Mouse (Mus musculus) lung, embryonic 15.5 days (tissue): ENCODE data around the gene Trnau1ap. TPM values are rescaled to one million over a fixed set of nuclear protein-coding genes. Genes with fewer than 3 reads are reported as not detected.

Experiments used
- ATAC-seq: fragments of 200-750 bp; cut with Nextera tagmentation; 2 replicates; pipeline ENCODE4 v1.8.0; 2017; ENCODE audit warnings: moderate number of reproducible peaks, borderline replicate concordance; ENCODE audit not compliant: low FRiP score, low TSS enrichment; ENCODE audit errors: extremely low read depth
- H3K27ac ChIP-seq: fragments of 300-500 bp; sonication (generic); 2 replicates; pipeline ENCODE4 v1.5.1; 2015; ENCODE audit warnings: moderate library complexity, mild to moderate bottlenecking, inconsistent platforms
- H3K27me3 ChIP-seq: fragments of 300-500 bp; sonication (generic); 2 replicates; pipeline ENCODE4 v1.6.1; 2015; ENCODE audit warnings: inconsistent platforms
- H3K36me3 ChIP-seq: fragments of 300-500 bp; sonication (generic); 2 replicates; pipeline ENCODE4 v1.6.1; 2015; ENCODE audit warnings: inconsistent platforms
- H3K4me1 ChIP-seq: fragments of 300-500 bp; sonication (generic); 2 replicates; pipeline ENCODE4 v1.6.1; 2015; ENCODE audit warnings: inconsistent platforms
- H3K4me2 ChIP-seq: fragments of 300-500 bp; sonication (generic); 2 replicates; pipeline ENCODE4 v1.6.1; 2015; ENCODE audit warnings: inconsistent platforms, mild to moderate bottlenecking, moderate library complexity
- H3K4me3 ChIP-seq: fragments of 300-500 bp; sonication (generic); 2 replicates; pipeline ENCODE4 v1.5.1; 2015; ENCODE audit warnings: mild to moderate bottlenecking, inconsistent platforms
- H3K9ac ChIP-seq: fragments of 300-500 bp; sonication (generic); 2 replicates; pipeline ENCODE4 v1.6.1; 2015; ENCODE audit warnings: inconsistent platforms
- H3K9me3 ChIP-seq: fragments of 300-500 bp; sonication (generic); 2 replicates; pipeline ENCODE4 v1.6.1; 2016; ENCODE audit warnings: inconsistent platforms
- WGBS: fragments of 180-500 bp; shearing (Covaris S2); methylation state at CpG from one replicate; pipeline ENCODE4 v1.1.7; 2015; 5-methylcytosine and 5-hydroxymethylcytosine counted together
- polyA plus RNA-seq: library from polyadenylated mRNA; unstranded; fragments of >200 nt; fragmentation: Nextera tagmentation; extraction: Ambion mirVana; gene quantifications from 2 replicates; pipeline ENCODE4 v1.2.1, GENCODE M21; 2015

The Trnau1ap gene
- 67.2 and 75.0 TPM in 2 replicates for polyA plus RNA-seq

DNA sequence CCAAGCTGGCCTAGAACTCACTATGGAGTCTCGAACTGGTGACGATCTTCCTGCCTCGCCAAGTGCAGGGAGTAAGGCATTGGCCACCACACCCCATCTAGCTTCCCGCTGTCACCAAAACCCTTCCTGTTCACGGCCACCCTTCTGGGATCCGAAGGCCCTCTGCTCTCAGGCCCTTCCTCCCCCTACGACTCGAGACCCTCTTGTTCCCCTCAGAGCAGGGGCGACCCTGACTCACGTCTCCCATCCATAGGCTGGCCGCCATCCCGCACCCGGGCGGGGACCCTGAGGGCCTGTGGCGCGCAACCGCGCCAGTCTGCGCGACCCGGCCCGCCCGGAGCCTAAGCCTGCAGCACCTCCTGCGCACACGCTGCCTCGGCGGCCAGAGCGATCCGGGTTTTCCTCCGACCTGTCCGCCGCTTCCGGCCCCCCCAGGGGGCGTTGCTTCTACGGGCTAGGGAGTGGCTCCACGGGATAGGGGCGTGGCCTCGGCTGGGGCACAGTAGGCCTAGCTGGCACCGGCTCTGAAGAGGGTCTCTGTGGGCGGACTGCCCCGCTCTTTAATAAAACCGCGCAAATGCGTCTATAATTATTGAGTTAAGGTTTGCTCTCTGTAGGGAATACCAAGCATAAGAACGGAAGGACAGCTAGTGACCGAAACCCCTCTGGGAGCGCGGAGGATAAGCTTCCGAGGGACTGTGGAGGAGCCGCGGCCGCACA, at the start of gene Trnau1ap:
TSS of gene Trnau1ap (minus strand) at position 424 of the 720 bp plus-strand sequence.
- peak within 1 kb of the TSS; percentile 81 for H3K4me3 ChIP-seq
- peaks cover 41% of the 10 kb centered on the region for H3K36me3 ChIP-seq
- WGBS = under 1% methylated on average over 51 of the region's 52 CpGs

DNA sequence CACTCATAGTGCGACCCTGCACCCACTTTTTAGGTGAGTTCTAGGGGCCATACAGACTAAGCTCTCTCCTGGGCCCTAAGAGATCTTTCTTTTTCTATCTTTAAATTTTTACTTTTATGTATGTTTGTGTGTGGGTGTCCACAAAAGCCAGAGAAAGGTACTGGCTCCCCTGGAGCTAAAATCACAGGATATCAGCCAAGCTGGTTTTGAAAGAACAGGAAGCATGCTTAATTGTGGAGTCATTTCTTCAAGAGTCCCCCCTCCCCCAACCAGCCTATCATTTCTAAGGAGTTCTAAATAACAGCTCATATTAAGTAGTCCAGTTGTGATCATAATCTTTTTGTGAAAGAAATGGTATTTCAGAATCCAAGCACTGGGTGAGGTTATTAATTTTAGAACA, 44.5 kb upstream of the Trnau1ap start:
- no peak overlapping the region for H3K4me3 ChIP-seq
- H3K4me1 ChIP-seq = no peaks in the 10 kb centered on the region
- H3K9ac ChIP-seq = no peak overlapping the region
- 93% methylated on average over 1 of the region's 1 CpGs for WGBS
- no peaks in the 10 kb centered on the region for H3K27me3 ChIP-seq
- no peak for ATAC-seq
- H3K4me2 ChIP-seq = no peak overlapping the region
- H3K9me3 ChIP-seq = no peaks in the 10 kb centered on the region
- peaks cover 60% of the 10 kb centered on the region for H3K36me3 ChIP-seq
- no peak overlapping the region for H3K27ac ChIP-seq

More for the DNA sequence above, at the start of gene Trnau1ap:
- Histone ChIP-seq H3K4me2 (peak within 1 kb of the TSS; percentile 78), H3K27ac (peak within 1 kb of the TSS; percentile 95), H3K27me3 (no peaks in the 10 kb centered on the region), H3K4me1 (peaks cover 9% of the 10 kb centered on the region), H3K9ac (peak within 1 kb of the TSS; percentile 97), H3K9me3 (no peaks in the 10 kb centered on the region)
- peak; percentile 97 for ATAC-seq

DNA sequence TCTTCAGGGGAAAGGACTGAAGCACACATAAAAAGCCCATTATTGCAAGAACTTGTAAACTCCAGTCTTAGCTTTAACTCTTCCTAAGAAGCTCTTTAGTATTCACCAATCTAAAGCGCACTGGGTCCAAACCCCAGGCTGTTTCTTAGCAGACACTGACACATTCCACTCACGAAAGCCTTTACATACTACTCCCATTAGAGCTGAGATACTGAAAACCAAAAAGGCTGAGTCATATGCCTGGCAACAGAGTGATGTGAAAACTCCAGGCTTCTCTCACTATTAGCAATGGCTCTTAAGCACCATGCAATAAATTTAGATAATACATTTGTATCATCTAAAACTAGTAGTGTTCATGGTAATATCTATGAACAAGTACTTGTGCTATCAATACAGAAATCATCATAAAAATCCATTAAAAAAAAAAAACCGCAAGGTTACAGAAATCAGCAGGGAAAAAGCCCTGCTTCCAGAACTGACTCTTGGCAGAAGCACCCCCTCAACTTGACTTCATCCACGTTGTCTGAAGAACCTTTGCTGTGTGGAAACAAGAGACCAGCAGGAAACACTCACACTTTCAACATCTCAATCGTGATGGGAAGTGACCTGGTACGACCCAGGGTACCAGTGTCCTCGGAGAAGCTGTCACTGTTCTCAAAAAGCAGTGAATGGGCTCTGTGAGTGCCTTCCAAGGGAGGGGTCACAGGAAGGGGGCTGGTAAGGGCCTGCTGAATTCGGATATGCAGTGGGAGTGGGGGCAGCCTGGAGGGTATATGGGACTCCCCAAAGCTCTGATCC, 40.8 kb upstream of the Trnau1ap start:
- H3K27ac ChIP-seq = no peak overlapping the region
- WGBS = 70% methylated on average over 8 of the region's 8 CpGs

DNA sequence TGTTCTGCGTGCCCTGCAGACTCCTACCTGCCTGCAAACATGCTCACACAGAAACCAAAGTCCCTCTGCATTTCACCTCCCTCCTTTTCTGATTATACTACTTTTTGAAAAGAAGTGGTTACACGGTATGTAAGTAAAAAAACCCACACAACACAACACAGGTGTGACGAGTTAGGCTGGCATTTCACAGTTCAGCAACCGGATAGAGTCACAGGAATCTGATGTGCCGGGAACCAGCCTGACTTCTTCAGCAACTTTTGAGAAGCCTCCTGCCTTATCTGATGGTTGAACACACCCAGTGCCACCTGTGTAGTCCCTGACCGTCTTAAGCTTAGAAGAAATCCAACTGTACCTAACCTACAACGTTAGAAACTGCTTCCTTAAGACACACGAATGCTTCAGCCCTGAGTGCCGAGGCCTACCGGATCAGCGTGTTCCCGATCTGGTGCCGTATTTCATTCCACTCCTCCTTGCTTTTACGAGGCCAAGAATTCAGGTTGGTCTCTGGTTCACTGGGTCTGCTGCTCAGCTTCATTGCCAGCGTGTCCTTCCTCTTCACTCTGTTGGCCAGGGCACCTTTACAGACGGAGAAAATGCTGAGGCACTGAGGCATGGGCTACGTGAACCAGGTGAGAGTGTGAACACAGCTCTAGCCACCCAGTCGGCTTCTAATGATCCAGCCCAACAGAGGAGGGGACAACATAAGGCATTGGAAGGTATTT, 38.3 kb upstream of the Trnau1ap start:
- no peak overlapping the region for H3K4me3 ChIP-seq
- H3K36me3 ChIP-seq = peaks cover 72% of the 10 kb centered on the region
- no peaks in the 10 kb centered on the region for H3K9me3 ChIP-seq
- H3K9ac ChIP-seq = no peak overlapping the region
- 90% methylated on average over 18 of the region's 18 CpGs for WGBS
- no peaks in the 10 kb centered on the region for H3K27me3 ChIP-seq
- H3K4me2 ChIP-seq = no peak overlapping the region
- H3K27ac ChIP-seq = no peak overlapping the region
- no peak for ATAC-seq
- peaks cover 7% of the 10 kb centered on the region for H3K4me1 ChIP-seq

More for the DNA sequence above, 40.8 kb upstream of the Trnau1ap start:
- no peaks in the 10 kb centered on the region for H3K9me3 ChIP-seq
- peaks cover 1% of the 10 kb centered on the region; the same call in 1 of the 2 replicates for H3K4me1 ChIP-seq
- no peak overlapping the region for H3K4me3 ChIP-seq
- peaks cover 61% of the 10 kb centered on the region for H3K36me3 ChIP-seq
- no peaks in the 10 kb centered on the region for H3K27me3 ChIP-seq
- no peak for ATAC-seq
- no peak overlapping the region for H3K9ac ChIP-seq
- no peak overlapping the region for H3K4me2 ChIP-seq

DNA sequence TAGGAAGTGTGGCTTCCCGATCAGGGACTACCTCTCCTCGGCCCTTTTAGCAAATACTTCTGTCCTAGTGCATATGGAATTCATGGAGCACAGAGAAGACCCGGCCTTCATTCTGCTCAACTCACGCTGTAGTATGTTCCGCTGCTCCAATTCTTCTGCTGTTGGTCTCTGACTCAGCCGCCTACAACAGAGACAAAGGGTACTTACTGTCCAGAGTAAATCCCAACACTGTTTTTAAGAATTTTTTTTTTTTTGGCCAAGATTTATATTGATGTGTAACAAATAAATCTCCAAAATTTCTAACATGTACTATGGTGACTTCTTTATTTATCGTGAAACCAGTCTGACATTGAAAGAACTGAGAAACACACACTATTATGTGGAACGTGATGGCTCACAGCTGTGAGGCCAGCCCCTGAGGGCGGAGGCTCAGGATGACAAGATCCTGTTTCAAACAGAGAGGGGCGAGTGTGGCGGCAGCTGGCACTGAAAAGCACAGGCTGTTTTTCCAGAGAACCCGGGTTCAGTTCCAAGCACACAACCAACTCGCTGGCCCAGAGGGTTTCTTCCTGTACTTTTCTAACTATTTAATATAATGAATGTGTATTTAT, 36.2 kb upstream of the Trnau1ap start:
- peak; percentile 90; the same call in 1 of the 2 replicates for ATAC-seq
- H3K4me2 ChIP-seq = 0 out of 2 replicates have a peak overlapping the region, but pooled peaks have one; percentile 6

DNA sequence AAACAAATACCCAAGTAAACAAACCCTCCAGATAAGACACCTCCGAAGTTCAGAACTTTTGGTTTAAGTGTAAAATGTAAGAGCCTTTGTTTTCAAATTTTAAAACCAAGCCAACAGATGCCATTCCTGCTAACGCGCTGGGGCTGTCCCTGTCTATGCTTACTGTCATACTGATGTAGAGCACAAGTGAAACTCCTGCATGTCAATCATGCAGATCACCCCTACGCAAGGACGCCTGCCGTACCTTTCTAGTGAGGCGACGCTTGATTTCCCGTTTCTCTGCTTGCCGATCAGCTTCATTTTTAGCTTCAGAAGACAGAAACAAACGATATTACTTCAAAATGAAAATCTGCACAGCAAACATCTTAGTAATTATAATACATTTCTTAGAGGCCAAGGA, 34.1 kb upstream of the Trnau1ap start:
- H3K9me3 ChIP-seq = no peaks in the 10 kb centered on the region
- H3K4me2 ChIP-seq = no peak overlapping the region
- H3K27ac ChIP-seq = no peak overlapping the region
- ATAC-seq = no peak
- H3K4me3 ChIP-seq = no peak overlapping the region
- peaks cover 72% of the 10 kb centered on the region for H3K36me3 ChIP-seq
- H3K9ac ChIP-seq = no peak overlapping the region
- peaks cover 7% of the 10 kb centered on the region for H3K4me1 ChIP-seq
- no peaks in the 10 kb centered on the region for H3K27me3 ChIP-seq
- 95% methylated on average over 11 of the region's 11 CpGs for WGBS

More for the DNA sequence above, 36.2 kb upstream of the Trnau1ap start:
- H3K9me3 ChIP-seq = no peaks in the 10 kb centered on the region
- no peak overlapping the region for H3K4me3 ChIP-seq
- H3K4me1 ChIP-seq = peaks cover 7% of the 10 kb centered on the region
- H3K36me3 ChIP-seq = peaks cover 74% of the 10 kb centered on the region
- H3K27ac ChIP-seq = peak overlapping the region; percentile 84
- H3K27me3 ChIP-seq = no peaks in the 10 kb centered on the region
- WGBS = 43% methylated on average over 13 of the region's 13 CpGs
- no peak overlapping the region for H3K9ac ChIP-seq

DNA sequence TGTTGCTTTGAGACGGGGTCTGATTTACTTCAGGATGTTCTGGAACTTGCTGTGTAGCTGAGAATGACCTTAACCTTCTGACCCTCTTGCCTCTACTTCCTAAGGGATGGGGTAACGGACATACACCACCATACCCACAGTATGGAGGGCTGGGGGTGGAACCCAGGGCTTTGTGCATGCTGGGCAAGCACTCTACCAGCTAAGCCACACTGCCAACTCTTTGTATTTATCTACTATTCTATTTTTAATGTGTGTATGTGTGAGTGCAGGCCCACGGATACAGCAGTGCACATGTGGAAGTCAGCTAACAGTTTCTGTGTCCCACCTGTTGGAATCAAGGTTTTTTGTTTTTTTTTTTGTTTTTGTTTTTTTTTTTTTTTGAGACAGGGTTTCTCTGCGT, 30.2 kb upstream of the Trnau1ap start:
- 90% methylated on average over 4 of the region's 4 CpGs for WGBS
- H3K4me3 ChIP-seq = no peak overlapping the region
- ATAC-seq = no peak

DNA sequence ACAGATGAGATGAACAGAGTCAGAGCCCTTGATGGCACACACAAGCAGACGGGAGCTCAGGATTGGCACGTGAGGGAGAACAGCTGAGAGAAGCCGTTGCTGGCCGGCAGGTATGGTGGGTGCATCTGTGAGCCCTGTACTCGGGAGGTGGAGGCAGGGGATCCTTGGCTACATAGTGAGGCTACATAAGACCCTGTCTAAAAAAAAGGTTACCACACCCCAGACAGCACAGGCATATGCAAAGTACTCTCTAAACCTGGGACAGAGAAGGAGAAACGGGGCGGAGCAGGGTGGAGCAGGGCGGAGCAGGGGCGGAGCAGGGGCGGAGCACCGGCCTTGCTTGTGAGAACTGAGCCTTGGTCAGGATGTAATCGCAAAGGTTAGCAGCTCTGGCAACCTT, 26.8 kb upstream of the Trnau1ap start:
- peaks cover 11% of the 10 kb centered on the region for H3K4me1 ChIP-seq
- H3K4me3 ChIP-seq = no peak overlapping the region
- H3K9me3 ChIP-seq = no peaks in the 10 kb centered on the region
- peaks cover 45% of the 10 kb centered on the region for H3K36me3 ChIP-seq
- no peaks in the 10 kb centered on the region for H3K27me3 ChIP-seq
- H3K9ac ChIP-seq = no peak overlapping the region
- H3K4me2 ChIP-seq = no peak overlapping the region
- peak; percentile 31; the same call in 1 of the 2 replicates for ATAC-seq
- 40% methylated on average over 12 of the region's 12 CpGs for whole genome bisulfite sequencing
- H3K27ac ChIP-seq = no peak overlapping the region

More for the DNA sequence above, 30.2 kb upstream of the Trnau1ap start:
- H3K4me1 ChIP-seq = no peaks in the 10 kb centered on the region
- H3K36me3 ChIP-seq = peaks cover 63% of the 10 kb centered on the region
- no peaks in the 10 kb centered on the region for H3K27me3 ChIP-seq
- H3K27ac ChIP-seq = no peak overlapping the region
- no peak overlapping the region for H3K4me2 ChIP-seq
- no peak overlapping the region for H3K9ac ChIP-seq
- H3K9me3 ChIP-seq = no peaks in the 10 kb centered on the region

DNA sequence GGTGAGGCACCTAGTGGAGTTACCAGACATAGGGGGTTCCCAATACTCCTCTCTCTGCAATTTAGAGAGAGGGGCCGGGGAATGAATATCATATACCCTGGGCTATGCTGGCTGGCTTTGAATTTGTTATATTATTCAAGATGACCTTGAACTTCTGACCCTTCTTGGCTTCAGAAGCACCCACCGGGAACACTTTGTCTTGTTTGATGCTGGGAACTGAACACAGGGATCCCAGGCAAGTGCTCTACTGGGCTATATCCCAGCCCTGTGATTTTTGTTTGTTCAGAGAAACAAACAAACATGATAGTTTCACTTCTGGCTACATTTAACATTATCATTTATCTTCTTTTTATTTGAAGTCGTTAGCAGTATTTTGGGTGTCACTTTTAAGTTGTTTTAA, 26.1 kb upstream of the Trnau1ap start:
- H3K27ac ChIP-seq = no peak overlapping the region
- no peak overlapping the region for H3K9ac ChIP-seq
- H3K36me3 ChIP-seq = peaks cover 47% of the 10 kb centered on the region
- no peaks in the 10 kb centered on the region for H3K9me3 ChIP-seq
- H3K4me1 ChIP-seq = peaks cover 15% of the 10 kb centered on the region
- H3K4me3 ChIP-seq = no peak overlapping the region
- no peaks in the 10 kb centered on the region for H3K27me3 ChIP-seq
- ATAC-seq = no peak
- H3K4me2 ChIP-seq = no peak overlapping the region
- WGBS = 70% methylated on average over 3 of the region's 3 CpGs

DNA sequence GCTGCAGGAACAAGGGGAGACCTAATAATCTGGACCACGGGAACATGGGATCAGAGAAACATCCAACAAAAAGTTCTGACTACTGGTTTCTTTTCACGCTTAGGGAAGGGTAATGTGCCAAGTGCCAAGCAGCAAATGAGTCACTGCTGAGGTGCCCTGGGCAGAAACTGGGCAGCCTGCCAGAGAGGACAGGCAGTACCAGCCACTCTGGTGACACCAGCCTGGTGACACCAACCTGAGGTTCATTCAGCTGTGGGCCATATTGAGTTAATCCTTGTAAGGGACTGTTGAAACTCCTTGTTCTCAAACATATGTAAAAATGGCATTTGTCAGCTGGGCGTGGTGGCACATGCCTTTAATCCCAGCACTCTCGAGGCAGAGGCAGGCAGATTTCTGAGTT, 25.2 kb upstream of the Trnau1ap start:
- Histone ChIP-seq H3K9me3 (no peaks in the 10 kb centered on the region), H3K4me1 (peaks cover 15% of the 10 kb centered on the region), H3K4me2 (no peak overlapping the region), H3K9ac (no peak overlapping the region), H3K27me3 (no peaks in the 10 kb centered on the region), H3K27ac (no peak overlapping the region), H3K4me3 (no peak overlapping the region), H3K36me3 (peaks cover 47% of the 10 kb centered on the region)
- WGBS = 85% methylated on average over 4 of the region's 4 CpGs
- ATAC-seq = no peak

DNA sequence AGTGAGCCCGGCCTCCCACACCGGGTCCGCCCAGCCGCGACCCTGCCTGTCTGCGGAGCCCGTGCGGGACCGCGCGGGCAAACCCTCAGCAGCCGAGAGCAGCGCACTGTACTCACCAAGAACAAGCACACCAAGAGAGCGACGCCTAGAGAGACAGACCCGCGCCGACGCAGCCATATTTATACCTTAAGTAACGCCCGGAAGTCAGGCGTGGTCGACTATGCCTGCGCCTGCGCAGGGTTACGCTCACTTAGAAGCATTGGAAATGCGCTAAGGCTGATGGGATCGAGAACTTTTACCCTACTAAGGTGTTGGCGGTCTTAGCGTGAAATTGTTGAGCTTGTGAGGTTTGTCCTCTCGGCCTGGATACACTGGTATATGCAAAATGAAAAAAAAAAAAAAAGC, 24.1 kb upstream of the Trnau1ap start, which contains the start of gene Rcc1:
TSS of gene Rcc1 (minus strand) at position 125 of the 405 bp plus-strand sequence.
- Histone ChIP-seq H3K27me3 (no peaks in the 10 kb centered on the region), H3K4me2 (peak within 1 kb of the TSS; percentile 66), H3K27ac (peak within 1 kb of the TSS; percentile 97), H3K4me1 (peaks cover 15% of the 10 kb centered on the region), H3K9me3 (no peaks in the 10 kb centered on the region), H3K9ac (peak within 1 kb of the TSS; percentile 94), H3K4me3 (peak within 1 kb of the TSS; percentile 93), H3K36me3 (peaks cover 39% of the 10 kb centered on the region)
- peak; percentile 91 for ATAC-seq
- under 1% methylated on average over 31 of the region's 31 CpGs for WGBS
